In genomic region chr10:96751580-96752264, GRCm38 (mm10) we compare ENCODE assay signal across 8 mouse cellular contexts.
DNase-seq lines count a peak whose midpoint lies in the region; ATAC-seq and TF ChIP-seq lines count a peak whose summit lies in the region.

No protein-coding gene starts in this region.

- 14% methylated on average over 12 of the region's 12 CpGs for WGBS in heart, embryonic 13.5 days
- WGBS in kidney, postnatal 0 days, result 2% methylated on average over 12 of the region's 12 CpGs
- WGBS in liver, embryonic 12.5 days (ENCODE audit: insufficient replicate concordance), result 15% methylated on average over 12 of the region's 12 CpGs
- WGBS in stomach, embryonic 15.5 days, result 6% methylated on average over 12 of the region's 12 CpGs

- peak overlapping the region; percentile 87 for H3K27ac ChIP-seq in heart, embryonic 13.5 days (replicated peaks)
- H3K27ac ChIP-seq in kidney, postnatal 0 days, result peak overlapping the region; percentile 65
- H3K27ac ChIP-seq in liver, embryonic 12.5 days, result no peak overlapping the region
- peak overlapping the region; percentile 64 for H3K27ac ChIP-seq in stomach, embryonic 15.5 days

- H3K9ac ChIP-seq in heart, embryonic 13.5 days, result peak overlapping the region; percentile 8
- H3K9ac ChIP-seq in kidney, postnatal 0 days (ENCODE audit: low read depth, low read length), result no peak overlapping the region
- no peak overlapping the region for H3K9ac ChIP-seq in liver, embryonic 12.5 days
- no peak overlapping the region for H3K9ac ChIP-seq in stomach, embryonic 15.5 days

- no peaks in the 10 kb centered on the region for H3K9me3 ChIP-seq in heart, embryonic 13.5 days
- H3K9me3 ChIP-seq in kidney, postnatal 0 days (replicated peaks; ENCODE audit: low read length), result no peaks in the 10 kb centered on the region
- no peaks in the 10 kb centered on the region for H3K9me3 ChIP-seq in liver, embryonic 12.5 days (replicated peaks)
- H3K9me3 ChIP-seq in stomach, embryonic 15.5 days, result no peaks in the 10 kb centered on the region

- H3K4me3 ChIP-seq in heart, embryonic 13.5 days, result peak overlapping the region; percentile 30
- peak overlapping the region; percentile 16 for H3K4me3 ChIP-seq in kidney, postnatal 0 days (replicated peaks; ENCODE audit: low read depth, low read length)
- no peak overlapping the region for H3K4me3 ChIP-seq in liver, embryonic 12.5 days
- peak overlapping the region; percentile 16; the same call in 1 of the 2 replicates for H3K4me3 ChIP-seq in stomach, embryonic 15.5 days (replicated peaks)

- peak; percentile 72 for DNase-seq in layer of hippocampus, adult 11-12 months (ENCODE audit: low spot score)
- DNase-seq in layer of hippocampus, adult 9-10 months (ENCODE audit: low spot score), result no peak
- DNase-seq in fibroblast of lung, adult 2 months (ENCODE audit: low read depth), result peak; percentile 29
- peak; percentile 93 for DNase-seq in kidney, postnatal 0 days (ENCODE audit: low spot score)
- DNase-seq in naive thymus-derived CD4-positive, alpha-beta T cell, adult 2 months (ENCODE audit: low read depth), result peak; percentile 58

- H3K4me1 ChIP-seq in heart, embryonic 13.5 days, result peaks cover 63% of the 10 kb centered on the region
- 0 out of 2 replicates have a peak, but pooled peaks cover 2% of the 10 kb centered on the region for H3K4me1 ChIP-seq in kidney, postnatal 0 days (replicated peaks; ENCODE audit: insufficient read depth, low read length)
- no peaks in the 10 kb centered on the region for H3K4me1 ChIP-seq in liver, embryonic 12.5 days
- peaks cover 3% of the 10 kb centered on the region for H3K4me1 ChIP-seq in stomach, embryonic 15.5 days

- H3K36me3 ChIP-seq in heart, embryonic 13.5 days, result no peaks in the 10 kb centered on the region
- no peaks in the 10 kb centered on the region for H3K36me3 ChIP-seq in kidney, postnatal 0 days (ENCODE audit: insufficient read depth, low read length)
- H3K36me3 ChIP-seq in liver, embryonic 12.5 days, result no peaks in the 10 kb centered on the region
- H3K36me3 ChIP-seq in stomach, embryonic 15.5 days, result no peaks in the 10 kb centered on the region

- no peak; the same call in 1 of the 2 replicates for TF ChIP-seq CTCF in kidney, postnatal 0 days (IDR thresholded peaks at IDR 0.05; ENCODE audit: low read depth)

- peak; percentile 58; the same call in 1 of the 2 replicates for ATAC-seq in heart, embryonic 13.5 days (ENCODE audit: extremely low read depth, insufficient number of reproducible peaks, low FRiP score, low TSS enrichment)
- ATAC-seq in kidney, postnatal 0 days (replicated peaks; ENCODE audit: low FRiP score, low read depth), result peak; percentile 94
- ATAC-seq in liver, embryonic 12.5 days, result peak; percentile 68
- ATAC-seq in stomach, embryonic 15.5 days (ENCODE audit: insufficient read depth, low FRiP score, low read depth), result peak; percentile 93

- peak overlapping the region; percentile 56 for H3K4me2 ChIP-seq in heart, embryonic 13.5 days
- H3K4me2 ChIP-seq in kidney, postnatal 0 days (ENCODE audit: low read length), result peak overlapping the region; percentile 49
- peak overlapping the region; percentile 36 for H3K4me2 ChIP-seq in liver, embryonic 12.5 days
- peak overlapping the region; percentile 46 for H3K4me2 ChIP-seq in stomach, embryonic 15.5 days

- H3K27me3 ChIP-seq in heart, embryonic 13.5 days (replicated peaks), result no peaks in the 10 kb centered on the region
- H3K27me3 ChIP-seq in kidney, postnatal 0 days (ENCODE audit: insufficient read depth, low read length), result no peaks in the 10 kb centered on the region
- no peaks in the 10 kb centered on the region for H3K27me3 ChIP-seq in liver, embryonic 12.5 days (replicated peaks)
- no peaks in the 10 kb centered on the region for H3K27me3 ChIP-seq in stomach, embryonic 15.5 days (replicated peaks)
